Mouse (Mus musculus) retina, adult 2 months (tissue): ENCODE measurements around the gene Abcc1.

Experiments
- DNase-seq: peaks from one replicate; pipeline ENCODE4 v3.0.0-alpha.2; 2012; ENCODE audit warnings: low read depth, low spot score

Abcc1 gene

GRCm38 (mm10) chr16:14376352-14376751 is 15.0 kb downstream of the Abcc1 start:
- DNase-seq = no peak

GRCm38 (mm10) chr16:14377321-14377720 is 16.0 kb downstream of the Abcc1 start:
- no peak for DNase-seq

DNA sequence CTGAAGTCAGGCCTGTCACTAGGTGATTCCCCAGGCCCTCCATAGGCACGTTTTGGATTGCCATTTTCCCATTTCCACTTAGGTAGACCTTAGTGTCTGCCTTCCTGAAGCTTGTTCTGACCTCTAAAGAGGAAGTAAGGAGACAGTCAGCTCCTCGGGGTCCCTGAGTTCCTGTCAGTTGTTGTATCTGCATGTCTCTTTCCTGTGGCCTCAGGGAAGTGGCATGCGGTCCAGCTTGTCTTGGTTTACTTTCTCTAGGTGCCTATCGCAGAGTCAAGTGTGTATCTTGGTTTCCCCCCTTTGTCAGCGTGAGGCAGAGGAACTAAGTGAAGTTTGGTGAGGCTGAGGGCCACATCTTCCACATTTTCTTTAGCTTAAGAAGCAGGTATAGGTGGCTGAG is 17.3 kb downstream of the Abcc1 start:
- no peak for DNase-seq

GRCm38 (mm10) chr16:14379888-14380287 is 18.5 kb downstream of the Abcc1 start:
- no peak for DNase-seq

- no peak for DNase-seq
These were observed 19.8 kb downstream of the Abcc1 start for GRCm38 (mm10) chr16:14381061-14381665.

DNA sequence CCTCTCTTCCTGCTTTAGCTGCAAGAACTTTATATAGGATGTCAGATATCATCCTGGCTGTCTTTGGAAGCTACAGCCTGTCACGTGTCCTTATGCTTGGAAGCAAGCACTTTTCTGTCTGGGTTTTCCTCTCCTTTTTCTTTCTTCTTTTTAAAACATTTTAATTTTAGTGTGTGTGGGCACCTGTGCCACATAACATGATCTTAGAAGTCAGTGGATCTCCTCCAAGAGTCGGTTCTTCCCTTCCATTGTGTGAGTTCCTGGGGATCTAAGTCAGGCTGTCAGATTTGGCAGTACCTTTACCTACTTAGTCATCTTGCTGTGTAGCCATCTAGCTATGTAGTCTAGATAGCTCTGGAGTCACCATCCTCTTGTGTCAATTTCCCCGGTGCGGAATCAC is 37.9 kb downstream of the Abcc1 start:
- DNase-seq = no peak

GRCm38 (mm10) chr16:14403507-14403906 is 42.1 kb downstream of the Abcc1 start:
- DNase-seq = no peak

DNA sequence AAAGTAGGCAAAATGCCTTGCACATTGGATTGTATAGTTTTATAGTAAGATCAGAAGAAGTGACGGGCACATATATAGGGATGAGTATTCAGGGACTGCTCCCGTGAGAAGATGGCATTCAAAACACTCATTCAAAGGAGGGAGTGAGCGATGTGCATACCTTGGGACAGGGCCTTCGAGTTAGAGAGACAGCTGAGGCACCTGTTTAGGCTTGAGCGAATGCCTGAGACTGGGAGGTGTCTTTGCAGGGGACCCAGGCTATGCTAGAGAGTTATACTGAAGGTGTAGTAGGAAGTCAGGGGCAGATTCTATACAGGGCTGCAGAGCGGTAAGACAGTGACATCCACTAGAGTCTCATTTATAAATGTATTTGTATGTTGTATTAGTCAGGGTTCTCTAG is 44.3 kb downstream of the Abcc1 start:
- DNase-seq = no peak

GRCm38 (mm10) chr16:14409124-14409523 is 47.8 kb downstream of the Abcc1 start:
- DNase-seq = no peak

DNA sequence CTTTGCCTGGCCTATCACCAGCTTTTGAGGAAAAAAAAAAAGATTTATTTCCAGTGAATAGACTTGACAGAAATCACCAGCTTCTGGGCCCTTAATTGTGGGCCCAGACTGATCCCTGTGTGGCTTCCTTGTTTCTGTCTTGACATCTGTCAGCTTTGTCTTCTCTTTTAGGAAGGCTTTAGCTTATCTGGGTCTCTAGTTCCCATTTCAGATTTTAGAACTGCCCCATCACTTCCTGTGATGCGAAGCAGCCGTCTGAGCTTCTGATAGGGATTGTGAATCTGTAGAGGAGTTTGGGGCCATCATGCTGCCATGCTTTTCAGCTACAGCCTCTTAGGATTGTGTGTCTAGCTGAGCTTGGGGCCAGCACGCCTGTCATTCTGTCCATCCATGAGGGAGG is 48.4 kb downstream of the Abcc1 start:
- no peak for DNase-seq

- DNase-seq = no peak
These were observed 49.3 kb downstream of the Abcc1 start for GRCm38 (mm10) chr16:14410611-14411010.

DNA sequence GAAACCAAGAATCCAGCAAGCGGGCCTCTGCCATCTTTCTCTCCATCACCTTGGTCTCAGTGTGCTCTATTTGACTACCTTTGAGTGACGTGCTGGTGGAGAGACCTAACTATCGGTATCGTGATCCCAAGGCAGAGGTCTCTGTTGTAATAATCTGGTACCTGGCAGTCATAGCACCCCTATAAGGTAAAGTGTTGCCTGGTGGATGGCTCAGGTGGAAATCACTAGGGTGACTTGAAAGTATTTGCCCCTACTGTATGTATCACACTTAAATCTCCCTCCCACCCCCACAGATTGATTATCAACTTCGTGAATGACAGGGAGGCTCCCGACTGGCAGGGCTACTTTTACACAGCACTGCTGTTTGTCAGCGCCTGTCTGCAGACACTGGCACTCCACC is 49.8 kb downstream of the Abcc1 start:
- no peak for DNase-seq

- no peak for DNase-seq
These were observed 51.2 kb downstream of the Abcc1 start for GRCm38 (mm10) chr16:14412551-14412950.

DNA sequence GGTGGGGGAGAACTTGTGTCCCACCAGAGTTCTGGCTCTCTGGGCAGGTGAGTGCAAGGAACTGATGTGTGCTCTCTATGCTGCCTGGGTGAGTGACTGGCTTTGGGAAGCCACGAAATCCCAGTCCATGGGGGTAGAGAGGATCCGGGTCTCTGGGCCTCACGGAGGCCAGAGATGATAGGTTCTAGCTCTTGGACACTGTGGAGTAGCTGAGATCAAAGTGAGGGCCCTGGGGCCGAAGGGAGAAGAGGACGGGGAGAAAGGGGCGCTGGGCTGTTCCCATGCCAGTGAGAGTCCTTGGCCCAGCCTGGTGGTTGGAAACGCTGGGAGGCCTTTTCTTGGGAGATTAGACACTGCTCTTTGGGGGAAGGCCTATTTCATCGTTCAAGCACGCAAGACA is 53.8 kb downstream of the Abcc1 start:
- DNase-seq = no peak

GRCm38 (mm10) chr16:14416957-14417618 is 55.7 kb downstream of the Abcc1 start:
- DNase-seq = no peak

DNA sequence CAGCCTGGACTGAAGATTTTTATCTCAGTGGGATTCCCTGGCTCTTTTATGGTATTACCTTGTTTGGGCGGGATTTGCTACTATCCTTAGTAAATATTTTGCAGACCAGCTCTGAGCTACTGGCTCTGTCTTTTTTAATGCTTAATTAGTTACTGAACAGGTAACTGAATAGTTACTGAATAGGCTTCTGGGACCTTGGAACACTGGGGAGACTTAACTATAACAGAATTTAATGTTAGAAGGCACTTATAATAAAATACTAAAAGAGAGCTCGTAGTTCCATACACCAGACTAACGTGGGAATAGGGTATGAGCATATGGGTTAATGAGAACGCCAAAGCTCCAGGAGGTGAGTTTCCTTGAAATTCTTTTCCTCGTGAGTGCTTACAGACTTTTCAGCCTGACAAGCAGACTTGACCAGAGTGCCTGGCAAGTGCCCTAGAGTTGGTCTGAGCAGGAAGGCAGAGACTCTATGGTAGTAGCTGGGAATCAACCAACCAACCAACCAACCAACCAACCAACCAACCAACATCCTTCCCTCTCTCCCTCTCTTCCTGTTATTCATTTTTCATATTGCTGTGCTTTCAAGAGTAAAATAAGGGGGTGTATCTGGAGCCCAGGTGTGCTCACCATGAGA is 59.3 kb downstream of the Abcc1 start:
- no peak for DNase-seq

DNA sequence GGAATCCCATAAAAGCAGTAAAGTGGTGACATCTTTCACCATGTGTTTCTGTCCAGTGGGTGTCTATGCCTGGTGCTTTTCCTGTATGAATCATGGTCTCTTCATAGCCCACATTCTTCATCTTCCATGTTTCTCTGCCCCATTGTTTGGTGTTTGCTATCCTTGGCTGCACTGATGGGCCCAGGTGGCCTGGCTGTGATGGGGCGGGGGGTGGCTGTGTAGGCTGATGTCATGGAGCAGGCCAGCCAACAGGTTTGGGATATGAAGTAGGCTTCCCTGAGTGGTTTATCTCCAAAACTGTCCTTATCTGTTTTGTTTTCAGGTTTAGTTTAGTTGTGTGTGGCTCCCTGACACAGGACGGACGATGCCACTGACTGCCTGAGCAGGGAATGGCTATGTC is 60.7 kb downstream of the Abcc1 start:
- DNase-seq = no peak

GRCm38 (mm10) chr16:14429371-14429770 is 68.0 kb downstream of the Abcc1 start:
- no peak for DNase-seq

- DNase-seq = no peak
These were observed 71.6 kb downstream of the Abcc1 start for GRCm38 (mm10) chr16:14432996-14433395.

DNA sequence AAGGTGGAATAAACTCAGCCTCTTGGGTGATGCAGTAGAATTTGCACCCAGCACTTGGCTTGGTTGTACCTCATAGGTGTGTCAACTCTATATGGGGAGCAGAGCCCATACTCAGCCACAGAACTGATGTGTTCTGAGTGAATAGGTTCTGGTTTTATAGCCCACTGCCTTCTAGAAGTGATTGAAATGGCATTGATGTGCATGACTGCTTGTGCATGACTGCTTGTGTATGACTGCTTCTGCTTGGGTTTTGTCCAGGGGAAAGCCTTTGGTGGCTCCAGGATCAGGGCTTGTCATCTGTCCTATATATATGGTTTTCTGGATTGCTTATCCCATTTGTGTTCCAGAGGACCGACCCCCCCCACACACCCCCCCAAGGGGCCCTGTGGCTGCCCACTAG is 74.2 kb downstream of the Abcc1 start:
- no peak for DNase-seq

- DNase-seq = no peak
These were observed 76.2 kb downstream of the Abcc1 start for GRCm38 (mm10) chr16:14437446-14437982.

- no peak for DNase-seq
These were observed 77.2 kb downstream of the Abcc1 start for GRCm38 (mm10) chr16:14438561-14438960.

DNA sequence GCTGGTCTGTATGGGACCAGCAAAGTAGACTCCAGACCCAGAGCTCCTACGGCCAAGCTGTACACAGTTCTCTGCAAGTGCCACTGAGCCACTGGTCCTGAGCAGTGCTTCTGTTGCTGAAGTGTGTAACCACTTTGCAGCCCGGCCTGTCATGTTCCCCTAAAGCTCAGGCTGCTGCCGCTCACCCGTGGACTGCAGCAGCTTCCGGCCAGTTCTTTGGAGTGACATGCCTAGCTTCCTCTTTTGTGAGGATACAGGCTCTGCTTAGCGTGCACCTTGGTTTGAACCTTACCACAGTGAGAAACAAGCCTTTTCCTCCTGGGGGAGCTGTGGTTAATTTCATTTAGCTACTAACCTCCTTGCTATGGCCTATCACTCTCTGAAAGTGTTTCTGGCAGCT is 77.7 kb downstream of the Abcc1 start:
- DNase-seq = no peak
